Mouse (Mus musculus) left cerebral cortex, postnatal 25 days (tissue): ENCODE results near the gene Fosb. TPM values are rescaled to one million over a fixed set of nuclear protein-coding genes. Genes with fewer than 3 reads are reported as not detected.

Source experiments
- DNase-seq, 2 experiments: peaks; one replicate each; pipeline ENCODE4 v3.0.0; 2022; ENCODE audit warnings: low spot score in 2 of 2, mixed read lengths in 1 of 2
- intact Hi-C: fragments of 180-260 bp; cut with DNase I; formaldehyde crosslinking; loops from one replicate; pipeline ENCODE4 v1.15.1; 2025
- total RNA-seq, 2 experiments: library from RNA; stranded (reverse); gene quantifications; 2 replicates each; pipeline ENCODE4 v1.2.3; 2021

Gene Fosb
- total RNA-seq, 2 experiments from 2014 or later: 21.0 to 26.0 TPM

DNA sequence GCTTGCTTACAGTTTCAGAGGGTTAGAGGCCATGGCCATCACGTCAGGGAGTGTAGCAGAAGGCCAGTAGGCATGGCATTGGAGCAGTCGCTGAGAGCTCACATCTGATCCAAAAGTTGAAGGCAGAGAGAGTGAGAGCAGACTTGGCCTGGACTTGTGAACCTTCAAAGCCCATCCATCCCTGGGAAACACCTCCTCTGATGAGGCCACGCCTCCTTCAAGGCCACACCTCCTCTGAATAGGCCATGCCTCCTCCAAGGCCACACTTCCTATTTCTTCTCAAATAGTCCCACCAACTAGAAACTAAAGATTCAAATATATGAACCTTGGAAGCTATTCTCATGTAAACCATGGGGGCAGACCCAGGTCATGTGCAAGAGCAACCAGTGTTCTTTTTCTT lies 25.7 kb upstream of the Fosb start:
- intact Hi-C loops: no loop called here
- DNase-seq: no peak

DNA sequence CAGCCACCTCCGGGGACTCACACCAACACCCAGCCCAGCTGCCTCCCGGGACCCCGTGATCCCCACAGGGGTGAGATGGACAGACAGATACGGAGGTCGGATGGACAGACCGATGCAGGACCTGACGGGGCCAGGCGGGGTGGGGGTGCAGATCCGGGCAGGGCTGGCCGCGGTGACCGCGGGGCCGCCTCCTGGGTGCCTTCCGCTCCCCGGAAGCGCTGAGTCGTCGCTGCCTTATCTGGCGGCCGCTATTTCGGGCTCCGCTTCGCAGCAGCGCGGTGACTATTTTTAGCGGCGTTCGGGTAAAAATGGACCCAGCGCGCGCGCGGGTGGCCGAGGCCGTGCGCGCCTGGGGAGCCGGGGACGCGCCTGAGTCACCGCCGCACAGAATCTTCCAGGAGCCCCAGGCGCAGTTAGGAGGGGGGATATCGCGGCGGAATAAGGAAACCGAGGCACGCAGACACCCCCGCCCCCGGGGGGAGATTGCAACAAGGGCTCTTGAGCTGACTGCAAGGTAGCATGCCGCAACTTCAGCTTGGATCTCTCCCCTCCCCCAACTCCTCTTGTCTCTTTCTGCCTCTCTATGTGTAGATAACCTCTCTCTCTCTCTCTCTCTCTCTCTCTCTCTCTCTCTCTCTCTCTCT lies 23.0 kb upstream of the Fosb start:
- peak; percentile 85 to 94 for DNase-seq
- intact Hi-C loops: no loop called here

DNA sequence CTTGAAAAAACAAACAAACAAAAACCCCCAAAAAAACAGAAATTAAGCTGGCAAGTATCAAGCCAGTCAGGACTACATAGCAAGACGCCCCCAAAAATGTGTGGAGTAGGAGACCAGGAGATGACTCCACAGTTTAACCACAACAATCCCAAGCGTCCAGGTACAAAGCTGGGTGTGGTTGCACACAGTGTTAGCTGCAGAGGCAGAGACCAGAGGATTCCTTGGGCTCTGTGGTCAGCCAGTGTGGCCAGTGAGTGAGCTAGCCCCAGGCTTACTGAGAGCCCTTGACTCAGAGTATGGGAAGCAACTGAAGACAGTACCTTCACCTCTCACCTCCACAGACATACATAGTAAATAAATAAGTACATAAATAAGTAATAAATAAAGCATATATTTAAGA lies 22.1 kb upstream of the Fosb start:
- DNase-seq: no peak

GRCm38 (mm10) chr7:19328425-19328824 lies 18.6 kb upstream of the Fosb start:
- no peak for DNase-seq
- intact Hi-C loops: no loop called here

More for the DNA sequence above, 22.1 kb upstream of the Fosb start:
- intact Hi-C loops: no loop called here

- intact Hi-C loops: no loop called here
- no peak for DNase-seq
These were observed 17.9 kb upstream of the Fosb start for GRCm38 (mm10) chr7:19327782-19328181.

GRCm38 (mm10) chr7:19327128-19327527 lies 17.3 kb upstream of the Fosb start:
- intact Hi-C loops: no loop called here
- peak; percentile 81 to 95 for DNase-seq

- intact Hi-C loops: no loop called here
- peak; percentile 54 to 80 for DNase-seq
These were observed 16.5 kb upstream of the Fosb start for GRCm38 (mm10) chr7:19326359-19326758.

DNA sequence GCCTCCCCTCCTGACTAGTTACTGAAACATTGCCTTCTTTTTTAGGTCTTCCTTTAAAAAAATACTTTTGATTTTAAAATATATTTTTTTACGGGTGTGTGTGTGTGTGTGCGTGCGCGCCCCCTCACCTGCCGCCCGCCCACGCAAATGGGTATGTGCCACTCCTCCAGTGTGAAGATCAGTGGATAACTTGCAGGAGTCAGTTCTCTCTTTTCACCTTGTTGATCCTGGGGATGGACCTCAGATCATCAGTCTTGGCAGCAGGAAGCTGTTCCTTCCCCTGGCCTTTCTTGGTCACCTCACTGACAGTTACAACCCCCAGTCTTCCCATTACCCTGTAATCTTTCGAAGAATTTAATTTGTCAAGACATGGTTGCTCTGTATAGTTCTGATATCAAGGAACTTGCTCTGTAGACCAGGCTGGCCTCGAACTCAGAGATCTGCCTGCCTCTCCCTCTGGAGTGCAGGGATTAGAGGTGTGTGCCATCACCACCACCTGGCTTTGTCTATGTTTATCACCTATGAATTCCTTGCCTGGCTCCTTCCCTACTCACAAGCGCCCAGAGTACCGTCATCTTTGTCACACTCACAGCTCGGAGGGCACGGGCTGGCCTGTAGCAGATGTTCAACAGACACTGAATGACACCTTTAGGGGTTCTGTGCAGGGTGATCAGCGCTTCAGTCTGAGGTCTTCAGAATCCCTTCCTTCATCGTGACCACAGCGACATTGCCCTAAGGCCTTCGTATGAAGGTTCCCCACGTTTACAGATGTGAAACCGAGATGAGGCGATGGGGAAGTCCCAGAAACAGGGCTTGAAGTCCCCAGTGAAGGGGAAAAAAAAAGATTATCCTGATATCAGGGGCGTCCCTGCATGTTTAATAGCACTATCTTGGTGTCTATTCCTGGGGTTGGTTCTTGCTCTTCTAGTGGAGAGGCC lies 15.7 kb upstream of the Fosb start:
- DNase-seq: no peak
- intact Hi-C loops: no loop called here

GRCm38 (mm10) chr7:19324221-19324620 lies 14.4 kb upstream of the Fosb start:
- intact Hi-C loops: no loop called here
- DNase-seq: no peak

- intact Hi-C loops: no loop called here
- DNase-seq: no peak
These were observed 12.6 kb upstream of the Fosb start for GRCm38 (mm10) chr7:19322489-19322888.

DNA sequence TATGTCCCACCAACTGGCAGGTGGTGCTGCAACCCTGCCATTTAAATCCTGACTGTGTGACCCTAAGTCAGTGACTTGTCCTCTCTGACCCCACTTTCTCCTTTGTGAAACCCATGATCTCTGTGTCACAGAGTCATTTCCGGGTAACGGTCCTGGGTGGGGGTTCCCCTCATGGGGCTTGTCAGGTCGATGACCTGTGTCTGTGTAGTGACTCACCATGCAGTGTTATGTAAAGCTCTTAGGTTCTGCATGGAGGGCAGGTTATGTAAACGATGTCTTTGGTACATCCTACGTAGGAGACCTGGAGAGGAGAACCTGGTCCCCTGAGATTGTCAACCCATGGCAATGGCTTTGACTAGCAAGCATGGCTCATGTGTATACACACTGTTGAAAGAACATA lies 11.6 kb upstream of the Fosb start:
- no peak for DNase-seq
- intact Hi-C loops: no loop called here

GRCm38 (mm10) chr7:19320637-19321036 lies 10.8 kb upstream of the Fosb start:
- intact Hi-C loops: no loop called here
- DNase-seq: no peak

DNA sequence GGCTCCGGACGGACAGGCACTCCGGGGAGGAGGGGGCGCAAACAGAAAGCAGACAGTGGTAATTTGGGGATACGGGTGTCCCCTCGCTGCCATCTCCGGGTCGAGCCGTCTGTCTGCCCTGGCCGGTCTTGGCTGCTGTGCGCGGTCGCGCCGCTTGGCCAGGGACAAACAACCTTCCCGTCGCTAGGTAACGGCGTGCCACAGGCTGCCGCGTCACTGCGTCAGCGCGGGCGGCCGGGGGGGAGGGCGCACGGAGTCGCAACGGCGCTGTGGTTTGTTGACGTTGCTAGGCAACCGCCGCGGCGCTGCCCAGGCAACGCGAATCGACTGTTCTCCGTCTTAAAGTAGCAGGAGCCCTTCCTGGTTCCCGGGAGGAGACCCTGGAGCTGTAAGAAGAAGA lies 10.1 kb upstream of the Fosb start:
- peak; percentile 95 to 97 for DNase-seq
- intact Hi-C loops: no loop called here

DNA sequence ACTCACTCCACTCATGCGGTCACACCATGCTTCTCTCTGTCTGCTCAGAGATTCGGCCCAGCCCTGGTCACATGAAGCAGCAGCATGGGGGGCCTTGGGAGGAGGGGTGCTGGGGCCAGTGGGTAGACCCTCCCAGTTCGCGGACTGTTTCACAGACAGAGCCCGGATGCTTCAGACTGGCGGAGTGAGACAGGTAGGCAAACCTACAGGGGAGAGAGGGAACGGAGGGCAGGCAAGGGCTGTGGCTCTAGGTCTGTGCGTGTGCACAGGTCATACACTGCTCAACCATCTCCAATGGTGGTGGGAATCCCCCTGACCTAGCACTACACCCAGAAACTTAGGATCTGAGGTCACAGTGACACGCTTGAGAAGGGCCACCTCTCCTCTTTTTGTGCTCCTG lies 9.6 kb upstream of the Fosb start:
- DNase-seq: no peak
- intact Hi-C loops: no loop called here

GRCm38 (mm10) chr7:19318676-19319075 lies 8.8 kb upstream of the Fosb start:
- DNase-seq: no peak
- intact Hi-C loops: no loop called here

GRCm38 (mm10) chr7:19318201-19318600 lies 8.3 kb upstream of the Fosb start:
- DNase-seq: no peak
- intact Hi-C loops: no loop called here

DNA sequence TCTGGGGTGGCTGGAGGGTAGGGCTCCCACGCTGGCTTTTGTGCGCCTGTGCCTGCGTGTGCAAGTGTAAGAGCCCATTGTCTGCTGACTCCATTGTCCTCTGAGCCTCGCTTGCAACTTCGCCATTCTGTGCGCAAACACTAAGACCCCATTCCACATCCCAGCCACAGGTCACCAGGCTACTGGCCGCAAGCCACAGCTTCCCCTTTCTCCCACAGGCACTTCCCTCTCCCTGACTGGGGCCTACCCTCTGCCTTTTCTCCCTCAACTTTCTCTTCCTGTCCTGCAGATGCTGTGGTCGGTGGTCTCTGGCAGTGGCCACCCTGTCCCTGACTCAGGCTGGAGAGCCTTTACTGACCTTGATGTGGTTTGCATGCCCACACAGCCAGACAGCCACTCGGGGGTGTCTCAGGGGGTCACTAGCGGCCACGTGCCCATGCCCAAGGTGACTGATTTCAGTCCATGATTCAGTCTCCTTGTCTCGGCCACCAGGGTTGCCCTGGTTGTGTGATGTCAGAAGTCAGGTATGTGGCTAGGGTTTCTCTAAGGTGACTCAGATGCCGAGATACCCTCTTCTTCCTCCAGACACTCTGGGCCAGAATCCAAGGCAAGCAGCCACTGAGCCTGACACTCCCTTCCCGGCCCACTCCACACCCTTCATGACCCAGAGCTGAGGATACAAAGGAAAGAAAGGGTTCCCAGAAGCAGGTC lies 6.8 kb upstream of the Fosb start:
- DNase-seq: no peak
- intact Hi-C loops: no loop called here

DNA sequence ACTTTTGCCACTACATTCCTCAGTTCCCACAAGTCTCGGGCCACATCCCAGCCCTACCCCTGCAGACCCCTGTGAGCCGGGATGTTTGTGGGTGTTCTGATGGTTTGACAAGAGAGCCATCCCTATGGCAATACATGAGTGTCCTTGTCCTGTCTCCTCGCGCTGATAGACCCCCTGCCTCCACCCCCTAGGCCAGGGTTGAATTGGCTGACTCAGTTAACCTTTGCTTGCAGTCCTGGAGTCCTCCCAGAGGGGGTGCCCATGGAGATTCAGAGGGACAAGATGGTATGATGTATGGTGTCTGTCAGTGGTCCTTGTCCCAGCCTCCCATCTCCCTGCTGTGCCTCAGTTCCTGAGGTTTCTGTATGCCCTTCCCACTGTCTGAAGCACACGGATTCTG lies 4.2 kb upstream of the Fosb start:
- DNase-seq: no peak
- intact Hi-C loops: no loop called here

GRCm38 (mm10) chr7:19311991-19312390 lies 2.1 kb upstream of the Fosb start:
- intact Hi-C loops: no loop called here
- no peak for DNase-seq

GRCm38 (mm10) chr7:19309278-19309883 lies 470 bp downstream of the Fosb start:
- no peak for DNase-seq
- intact Hi-C loops: no loop called here
